Mouse (Mus musculus) limb, embryonic 12.5 days (tissue): ENCODE measurements around the gene Rpl3. TPM values are rescaled to one million over a fixed set of nuclear protein-coding genes. Genes with fewer than 3 reads are reported as not detected.

Source experiments
- ATAC-seq: fragments of 200-750 bp; cut with Nextera tagmentation; 2 replicates; pipeline ENCODE4 v1.8.0; 2017; ENCODE audit warnings: low read depth, moderate TSS enrichment; ENCODE audit not compliant: insufficient number of reproducible peaks, insufficient read depth, low FRiP score, low TSS enrichment
- H3K27ac ChIP-seq: fragments of 300-500 bp; sonication (generic); 2 replicates; pipeline ENCODE4 v1.5.1; 2016; ENCODE audit warnings: mild to moderate bottlenecking, moderate library complexity
- H3K27me3 ChIP-seq: fragments of 300-500 bp; sonication (generic); 2 replicates; pipeline ENCODE4 v1.6.1; 2016; ENCODE audit warnings: mild to moderate bottlenecking, moderate library complexity
- H3K36me3 ChIP-seq: fragments of 300-500 bp; sonication (generic); 2 replicates; pipeline ENCODE4 v1.6.1; 2016; ENCODE audit warnings: mild to moderate bottlenecking, moderate library complexity
- H3K4me1 ChIP-seq: fragments of 300-500 bp; sonication (generic); replicated peaks from 2 replicates; pipeline ENCODE4 v1.6.1; 2016
- H3K4me2 ChIP-seq: fragments of 300-500 bp; sonication (generic); 2 replicates; pipeline ENCODE4 v1.6.1; 2016; ENCODE audit warnings: mild to moderate bottlenecking, moderate library complexity
- H3K4me3 ChIP-seq: fragments of 300-500 bp; sonication (generic); replicated peaks from 2 replicates; pipeline ENCODE4 v1.5.1; 2016; ENCODE audit warnings: mild to moderate bottlenecking
- H3K9ac ChIP-seq: fragments of 300-500 bp; sonication (generic); replicated peaks from 2 replicates; pipeline ENCODE4 v1.6.1; 2016; ENCODE audit warnings: mild to moderate bottlenecking, moderate library complexity
- H3K9me3 ChIP-seq: fragments of 300-500 bp; sonication (generic); 2 replicates; pipeline ENCODE4 v1.6.1; 2016; ENCODE audit warnings: mild to moderate bottlenecking, moderate library complexity
- WGBS: fragments of 180-500 bp; shearing (Covaris S2); methylation state at CpG from one replicate; pipeline ENCODE4 v1.1.7; 2016; 5-methylcytosine and 5-hydroxymethylcytosine counted together
- polyA plus RNA-seq: library from polyadenylated mRNA; unstranded; fragments of >200 nt; fragmentation: Nextera tagmentation; extraction: Ambion mirVana; gene quantifications from 2 replicates; pipeline ENCODE4 v1.2.1, GENCODE M21; 2016

Rpl3 gene
- polyA plus RNA-seq, 1 experiment from 2014 or later = 1,001 TPM

DNA sequence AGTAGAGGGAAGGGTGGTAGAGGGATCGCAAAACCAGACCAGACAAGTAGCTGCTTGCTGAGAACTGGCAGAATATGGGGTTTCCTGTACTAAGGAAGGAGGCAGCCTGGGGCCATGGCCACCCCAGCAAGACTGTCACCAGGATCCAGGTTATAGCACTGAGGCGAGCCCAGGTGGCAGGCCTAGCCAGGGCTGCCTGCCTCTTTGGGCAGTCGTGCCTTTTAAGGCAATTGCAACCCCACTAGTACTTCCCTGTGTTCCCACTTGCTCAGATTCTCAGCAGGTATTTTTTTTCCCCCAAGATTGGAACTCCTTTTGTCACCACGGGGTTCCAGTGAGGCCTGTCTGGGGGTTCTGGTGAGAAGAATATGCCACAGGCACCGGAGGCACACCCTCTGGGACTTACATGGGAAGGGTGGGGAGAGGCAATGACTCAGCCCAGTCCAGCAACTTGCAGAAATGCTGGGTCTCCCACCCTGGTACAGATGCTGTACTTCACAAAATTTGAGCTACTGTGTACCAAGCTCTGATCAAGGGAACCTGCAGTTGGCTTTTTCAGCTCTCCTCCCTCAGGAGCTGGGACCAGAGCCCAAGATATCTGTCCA is 15.8 kb downstream of the Rpl3 start:
- WGBS = 24% methylated on average over 5 of the region's 5 CpGs

DNA sequence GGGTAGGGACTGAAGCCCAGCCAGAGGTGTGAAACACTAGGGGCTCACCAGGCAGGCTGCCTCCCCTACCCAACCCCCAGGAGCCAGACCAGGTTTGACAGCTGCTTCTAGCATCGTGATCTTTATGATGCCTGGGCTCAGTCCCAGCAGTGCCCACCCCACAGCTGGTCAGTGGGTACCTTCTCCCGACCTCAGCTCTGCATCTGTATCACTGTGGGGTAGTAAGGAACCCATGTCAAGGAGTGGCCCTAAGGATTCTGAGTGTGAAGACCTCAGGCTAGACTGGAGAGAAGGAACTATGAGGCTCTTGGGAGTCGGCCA is 16.3 kb downstream of the Rpl3 start:
- peak overlapping the region; percentile 69 for H3K27ac ChIP-seq
- H3K9ac ChIP-seq = no peak overlapping the region
- WGBS = 20% methylated on average over 3 of the region's 3 CpGs
- H3K4me3 ChIP-seq = no peak overlapping the region
- ATAC-seq = no peak
- H3K36me3 ChIP-seq = peaks cover 42% of the 10 kb centered on the region
- H3K27me3 ChIP-seq = no peaks in the 10 kb centered on the region
- peaks cover 23% of the 10 kb centered on the region for H3K4me1 ChIP-seq
- no peak overlapping the region for H3K4me2 ChIP-seq
- H3K9me3 ChIP-seq = no peaks in the 10 kb centered on the region

More for the DNA sequence above, 15.8 kb downstream of the Rpl3 start:
- Histone ChIP-seq H3K4me3 (no peak overlapping the region), H3K27ac (peak overlapping the region; percentile 69), H3K9me3 (no peaks in the 10 kb centered on the region), H3K27me3 (no peaks in the 10 kb centered on the region), H3K36me3 (peaks cover 47% of the 10 kb centered on the region), H3K9ac (no peak overlapping the region; the same call in 1 of the 2 replicates), H3K4me2 (no peak overlapping the region), H3K4me1 (peaks cover 28% of the 10 kb centered on the region)
- no peak for ATAC-seq

DNA sequence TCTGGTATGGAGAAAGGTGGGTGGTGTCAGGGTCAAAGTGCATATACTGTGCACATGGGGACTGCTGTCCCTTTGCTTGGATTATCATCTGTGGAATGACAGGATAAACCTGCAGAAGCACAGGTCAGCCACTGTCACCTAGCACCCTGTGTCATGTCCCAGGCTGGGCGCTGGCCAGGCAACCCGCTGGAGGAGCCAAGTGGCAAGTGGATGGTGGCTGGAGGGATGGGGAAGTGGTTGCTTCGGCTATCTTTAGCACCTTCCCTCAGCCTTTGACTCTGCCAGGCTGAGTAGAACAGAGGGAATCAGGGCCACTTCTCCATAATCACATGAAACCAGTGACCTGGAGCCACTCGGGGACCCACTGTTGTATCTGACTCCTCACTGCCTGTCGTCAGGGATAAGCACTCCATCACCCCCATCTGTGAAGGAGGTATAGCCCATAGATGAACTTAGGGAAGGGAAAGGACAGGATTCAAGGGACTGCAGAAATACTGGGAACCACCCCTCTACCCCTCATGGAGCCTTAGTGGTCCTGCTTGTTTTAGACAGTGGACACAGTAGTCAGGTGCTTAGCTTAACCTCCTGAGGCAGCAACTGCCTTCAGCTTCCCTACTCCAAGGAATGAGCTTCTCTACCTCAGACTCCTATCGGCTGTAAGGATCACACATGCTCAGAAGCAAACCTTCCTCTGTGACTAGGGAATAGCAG is 16.9 kb downstream of the Rpl3 start:
- ATAC-seq = no peak
- peak overlapping the region; percentile 69; the same call in 1 of the 2 replicates for H3K27ac ChIP-seq
- no peak overlapping the region for H3K4me2 ChIP-seq
- H3K9me3 ChIP-seq = no peaks in the 10 kb centered on the region
- 56% methylated on average over 6 of the region's 6 CpGs for WGBS
- H3K4me3 ChIP-seq = no peak overlapping the region
- no peaks in the 10 kb centered on the region for H3K27me3 ChIP-seq
- H3K4me1 ChIP-seq = peaks cover 18% of the 10 kb centered on the region
- no peak overlapping the region for H3K9ac ChIP-seq
- peaks cover 37% of the 10 kb centered on the region for H3K36me3 ChIP-seq

DNA sequence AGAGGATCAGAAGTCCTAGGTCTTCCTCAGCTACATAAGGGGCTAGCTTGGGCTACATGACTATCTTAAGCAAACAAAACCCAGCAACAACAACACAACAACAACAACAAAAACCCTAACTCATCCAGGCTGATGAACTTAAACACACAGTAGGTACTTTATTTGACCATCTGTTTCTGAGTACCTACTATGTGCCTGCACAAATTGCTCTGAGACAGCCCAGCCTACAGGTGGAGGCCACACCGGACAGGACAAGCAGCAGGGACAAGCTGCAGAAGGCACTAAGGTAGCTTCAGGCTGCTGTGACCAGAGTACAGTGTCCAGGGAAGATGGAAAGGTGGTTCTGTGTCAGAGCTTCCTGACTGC is 18.4 kb downstream of the Rpl3 start:
- H3K27ac ChIP-seq = no peak overlapping the region
- ATAC-seq = no peak
- peaks cover 21% of the 10 kb centered on the region for H3K36me3 ChIP-seq
- no peak overlapping the region for H3K4me3 ChIP-seq
- H3K9me3 ChIP-seq = no peaks in the 10 kb centered on the region
- no peak overlapping the region for H3K4me2 ChIP-seq
- no peaks in the 10 kb centered on the region for H3K27me3 ChIP-seq
- WGBS = 89% methylated on average over 1 of the region's 1 CpGs
- H3K9ac ChIP-seq = no peak overlapping the region
- H3K4me1 ChIP-seq = peaks cover 17% of the 10 kb centered on the region

DNA sequence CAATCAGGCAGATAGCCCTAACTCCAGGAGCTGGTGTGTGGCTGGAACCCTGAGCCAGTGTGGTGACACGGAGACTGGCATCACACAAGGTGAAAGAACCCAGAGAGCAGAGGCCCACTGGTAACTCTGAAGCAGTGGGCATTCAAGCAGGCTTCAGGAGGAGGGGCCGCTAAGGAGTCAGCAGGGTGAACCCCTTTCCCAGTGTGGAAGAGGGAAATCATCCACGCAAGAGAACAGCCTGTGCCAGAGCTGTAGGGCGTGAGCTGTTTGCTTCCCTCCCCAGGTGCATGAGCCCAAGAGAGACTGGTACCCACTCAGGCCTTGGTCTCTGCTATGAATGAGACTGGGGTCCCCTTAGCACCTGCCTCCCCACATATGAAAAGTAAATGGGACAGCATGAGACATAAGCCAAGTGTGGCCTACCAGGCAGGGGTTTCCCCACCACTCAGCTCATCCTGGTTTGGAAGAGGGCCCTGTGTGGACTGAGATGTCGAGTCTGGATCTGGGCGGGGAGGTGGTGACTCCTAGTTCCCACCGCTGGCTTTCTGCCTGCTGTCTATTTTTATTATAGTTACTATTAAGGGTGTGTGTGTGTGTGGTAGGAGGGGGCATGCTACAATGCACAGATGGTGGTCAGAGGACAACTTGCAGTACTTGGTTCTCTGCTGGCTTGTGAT is 19.0 kb downstream of the Rpl3 start:
- H3K36me3 ChIP-seq = peaks cover 16% of the 10 kb centered on the region
- H3K27ac ChIP-seq = no peak overlapping the region
- peaks cover 17% of the 10 kb centered on the region for H3K4me1 ChIP-seq
- no peak for ATAC-seq
- no peak overlapping the region for H3K9ac ChIP-seq
- WGBS = 83% methylated on average over 7 of the region's 7 CpGs
- no peaks in the 10 kb centered on the region for H3K9me3 ChIP-seq
- H3K27me3 ChIP-seq = no peaks in the 10 kb centered on the region
- no peak overlapping the region for H3K4me2 ChIP-seq
- no peak overlapping the region for H3K4me3 ChIP-seq

DNA sequence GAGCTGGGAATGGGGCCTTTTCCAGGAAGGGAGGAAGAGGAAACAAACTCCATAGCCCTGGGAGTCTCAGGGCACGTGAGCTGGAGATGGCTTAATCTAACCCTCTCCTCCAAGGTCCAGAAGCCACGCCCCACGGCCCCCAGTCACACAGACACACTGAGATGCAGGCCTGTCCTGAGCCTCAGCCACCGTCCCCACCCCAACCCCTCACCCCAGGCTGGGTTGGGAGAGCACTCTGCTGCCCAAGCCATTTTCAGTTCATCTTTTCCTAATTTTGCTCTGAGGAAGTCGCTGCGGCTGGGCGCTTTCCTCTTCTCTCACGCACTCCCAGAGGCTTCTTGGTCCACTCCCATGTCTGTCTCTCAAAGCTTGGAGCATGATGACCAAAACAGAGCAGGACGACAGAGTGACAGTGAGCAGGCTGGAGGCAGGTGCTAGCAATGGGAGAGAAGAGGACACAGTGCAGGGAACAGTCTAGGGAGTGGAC is 19.7 kb downstream of the Rpl3 start:
- 39% methylated on average over 9 of the region's 9 CpGs for WGBS
- no peak for ATAC-seq
- Histone ChIP-seq H3K9ac (no peak overlapping the region), H3K9me3 (no peaks in the 10 kb centered on the region), H3K27me3 (no peaks in the 10 kb centered on the region), H3K4me1 (peaks cover 22% of the 10 kb centered on the region), H3K4me2 (no peak overlapping the region), H3K36me3 (peaks cover 9% of the 10 kb centered on the region), H3K4me3 (no peak overlapping the region), H3K27ac (no peak overlapping the region)

DNA sequence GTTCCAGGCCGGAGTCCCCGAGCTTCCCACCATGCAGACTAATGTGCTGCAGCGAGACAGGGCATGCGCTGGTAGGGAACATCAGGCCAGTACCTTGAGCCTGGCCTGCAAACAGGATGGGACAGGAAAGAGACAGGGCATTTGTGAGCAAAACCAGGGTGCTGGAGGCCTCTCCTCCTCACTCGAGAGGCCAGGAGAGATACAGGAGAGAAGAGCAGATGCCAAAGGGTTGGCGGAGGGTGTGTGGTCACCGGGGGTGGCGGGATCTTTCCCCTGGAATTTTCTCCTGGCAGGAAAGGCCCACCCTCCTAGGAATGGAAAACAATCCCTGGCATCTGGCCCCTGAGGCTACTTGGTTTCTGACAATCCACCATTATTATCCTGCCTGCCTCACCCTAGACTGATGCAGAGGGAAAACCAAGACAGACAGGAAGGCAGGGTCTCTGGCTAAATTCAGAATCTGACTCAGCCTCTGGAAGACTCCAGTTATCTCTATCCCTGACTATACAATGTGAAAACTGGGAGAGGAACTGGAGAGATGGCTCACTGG is 21.5 kb downstream of the Rpl3 start:
- Histone ChIP-seq H3K27ac (no peak overlapping the region), H3K9ac (peak overlapping the region; percentile 31; the same call in 1 of the 2 replicates), H3K4me1 (peaks cover 10% of the 10 kb centered on the region), H3K36me3 (no peaks in the 10 kb centered on the region), H3K4me2 (no peak overlapping the region), H3K27me3 (no peaks in the 10 kb centered on the region), H3K4me3 (no peak overlapping the region), H3K9me3 (no peaks in the 10 kb centered on the region)
- no peak for ATAC-seq
- WGBS = 55% methylated on average over 8 of the region's 8 CpGs

DNA sequence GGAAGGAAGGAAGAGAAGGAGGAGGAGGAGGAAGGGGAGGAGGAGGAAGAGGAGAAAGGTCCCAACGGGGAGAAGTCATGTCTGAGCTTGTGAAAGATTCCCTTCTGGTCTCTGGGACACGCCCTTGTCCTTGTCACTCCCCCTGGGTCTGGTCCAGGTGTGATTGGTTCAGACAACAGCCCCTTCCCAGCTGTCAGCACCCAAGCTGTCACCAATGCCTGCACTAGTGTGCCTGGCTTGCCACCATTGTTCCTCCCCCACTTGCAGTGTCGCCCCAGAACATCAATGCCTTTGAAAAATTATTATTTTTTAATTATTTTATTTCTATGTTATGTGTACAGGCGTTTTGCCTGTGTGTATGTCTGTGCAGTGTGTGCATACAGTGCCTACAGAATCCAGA is 22.5 kb downstream of the Rpl3 start:
- Histone ChIP-seq H3K4me3 (no peak overlapping the region), H3K9ac (no peak overlapping the region), H3K27me3 (no peaks in the 10 kb centered on the region), H3K4me1 (peaks cover 10% of the 10 kb centered on the region; the same call in 1 of the 2 replicates), H3K36me3 (no peaks in the 10 kb centered on the region), H3K4me2 (no peak overlapping the region), H3K27ac (no peak overlapping the region), H3K9me3 (no peaks in the 10 kb centered on the region)
- no peak for ATAC-seq
- WGBS = 45% methylated on average over 4 of the region's 4 CpGs

DNA sequence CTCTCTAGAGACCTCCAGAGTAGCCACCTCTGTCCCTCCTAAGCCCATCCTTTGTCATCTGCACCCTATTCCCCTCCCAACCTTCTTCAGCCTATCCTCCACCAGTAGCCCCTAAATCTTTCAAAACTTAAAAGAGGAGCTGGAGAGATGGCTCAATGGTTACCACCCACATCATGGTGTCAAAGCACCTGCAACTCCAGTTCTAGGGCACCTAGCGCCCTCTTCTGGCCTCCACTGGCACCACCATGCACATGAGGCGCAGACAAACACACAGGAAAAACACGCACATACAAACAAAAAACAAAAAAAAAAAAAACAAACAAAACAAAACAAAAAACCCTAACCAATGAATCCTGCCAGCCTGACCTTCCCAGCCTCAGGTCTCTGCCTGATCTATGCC is 25.1 kb downstream of the Rpl3 start:
- peaks cover 22% of the 10 kb centered on the region for H3K4me1 ChIP-seq
- 62% methylated on average over 3 of the region's 3 CpGs for WGBS
- H3K4me3 ChIP-seq = no peak overlapping the region
- no peaks in the 10 kb centered on the region for H3K36me3 ChIP-seq
- H3K4me2 ChIP-seq = no peak overlapping the region
- no peak for ATAC-seq
- H3K27me3 ChIP-seq = no peaks in the 10 kb centered on the region; the same call in 1 of the 2 replicates
- no peak overlapping the region for H3K9ac ChIP-seq
- H3K9me3 ChIP-seq = no peaks in the 10 kb centered on the region
- no peak overlapping the region for H3K27ac ChIP-seq

DNA sequence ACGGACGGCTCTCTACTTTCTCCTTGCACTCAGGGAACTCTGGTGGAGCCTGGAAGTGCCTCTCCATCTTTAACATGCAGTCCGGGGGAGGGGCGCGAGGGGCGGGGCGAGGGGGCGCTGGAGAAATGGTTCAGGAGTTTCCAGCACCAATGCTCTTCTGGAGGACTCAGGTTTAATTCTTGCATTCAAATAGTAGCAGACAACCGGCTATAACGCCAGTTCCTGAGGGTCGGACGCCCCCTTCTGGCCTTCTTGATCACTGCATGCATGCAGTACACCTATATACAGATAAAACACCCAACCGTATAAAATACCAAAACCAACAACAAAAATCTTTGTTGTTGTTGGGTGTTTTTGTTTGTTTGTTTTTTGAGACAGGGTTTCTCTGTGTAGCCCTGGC is 26.3 kb downstream of the Rpl3 start:
- Histone ChIP-seq H3K9me3 (0 out of 2 replicates have a peak, but pooled peaks cover under 1% of the 10 kb centered on the region), H3K4me3 (no peak overlapping the region), H3K27me3 (no peaks in the 10 kb centered on the region; the same call in 1 of the 2 replicates), H3K27ac (no peak overlapping the region), H3K9ac (no peak overlapping the region), H3K4me1 (peaks cover 22% of the 10 kb centered on the region), H3K4me2 (no peak overlapping the region), H3K36me3 (no peaks in the 10 kb centered on the region)
- 16% methylated on average over 13 of the region's 13 CpGs for WGBS
- no peak for ATAC-seq

DNA sequence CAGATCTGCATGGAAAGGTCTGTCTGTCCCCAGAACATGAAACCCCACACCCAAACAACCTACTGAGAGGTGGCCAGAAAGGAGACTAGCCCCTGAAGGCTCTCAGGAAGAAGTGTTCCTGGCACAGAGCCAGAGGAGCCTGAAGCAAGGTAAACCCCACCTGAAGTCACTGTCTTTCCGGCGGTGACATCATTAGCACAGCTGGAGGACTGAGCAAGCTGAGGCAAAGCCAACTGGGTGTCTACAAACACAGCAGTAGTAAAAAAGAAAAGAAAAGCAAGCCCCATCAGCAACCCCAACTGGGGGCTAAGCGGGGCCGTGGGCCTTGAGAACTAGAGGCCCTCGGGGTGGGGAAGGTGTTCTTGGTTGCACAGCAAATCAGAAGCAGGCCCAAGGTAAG is 26.7 kb downstream of the Rpl3 start:
- Histone ChIP-seq H3K36me3 (no peaks in the 10 kb centered on the region), H3K27me3 (no peaks in the 10 kb centered on the region; the same call in 1 of the 2 replicates), H3K4me2 (no peak overlapping the region), H3K4me1 (peaks cover 22% of the 10 kb centered on the region), H3K9ac (no peak overlapping the region), H3K4me3 (no peak overlapping the region), H3K9me3 (0 out of 2 replicates have a peak, but pooled peaks cover 2% of the 10 kb centered on the region), H3K27ac (no peak overlapping the region)
- 64% methylated on average over 5 of the region's 5 CpGs for WGBS
- no peak for ATAC-seq
